Mouse (Mus musculus) cerebellum, postnatal 25 days (tissue): ENCODE results near the gene Mob3b.

Experiments
- DNase-seq, 2 experiments: peaks; one replicate each; pipeline ENCODE4 v3.0.0; 2021; ENCODE audit warnings: mixed read lengths in 2 of 2

Gene Mob3b

DNA sequence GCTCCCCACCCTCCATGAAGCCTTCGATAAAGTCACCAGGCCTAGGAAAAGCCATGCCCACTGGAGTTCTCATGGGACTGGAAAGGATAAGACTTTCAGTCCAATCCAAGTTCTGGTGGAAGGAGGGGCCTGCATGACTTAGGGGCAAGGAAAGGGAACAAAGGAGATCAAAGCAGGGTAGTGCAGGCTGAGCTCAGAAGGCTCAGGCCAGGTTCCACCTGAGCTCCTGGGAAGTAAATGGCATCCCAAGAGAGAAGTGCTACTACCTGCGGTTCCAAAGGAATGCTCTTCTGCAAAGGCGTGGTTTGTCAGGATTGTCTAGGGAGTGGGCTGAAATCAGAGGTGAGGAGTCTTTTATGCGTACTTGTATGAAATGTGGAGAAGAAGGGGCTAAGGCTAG lies 44.8 kb downstream of the Mob3b start:
- DNase-seq = no peak

DNA sequence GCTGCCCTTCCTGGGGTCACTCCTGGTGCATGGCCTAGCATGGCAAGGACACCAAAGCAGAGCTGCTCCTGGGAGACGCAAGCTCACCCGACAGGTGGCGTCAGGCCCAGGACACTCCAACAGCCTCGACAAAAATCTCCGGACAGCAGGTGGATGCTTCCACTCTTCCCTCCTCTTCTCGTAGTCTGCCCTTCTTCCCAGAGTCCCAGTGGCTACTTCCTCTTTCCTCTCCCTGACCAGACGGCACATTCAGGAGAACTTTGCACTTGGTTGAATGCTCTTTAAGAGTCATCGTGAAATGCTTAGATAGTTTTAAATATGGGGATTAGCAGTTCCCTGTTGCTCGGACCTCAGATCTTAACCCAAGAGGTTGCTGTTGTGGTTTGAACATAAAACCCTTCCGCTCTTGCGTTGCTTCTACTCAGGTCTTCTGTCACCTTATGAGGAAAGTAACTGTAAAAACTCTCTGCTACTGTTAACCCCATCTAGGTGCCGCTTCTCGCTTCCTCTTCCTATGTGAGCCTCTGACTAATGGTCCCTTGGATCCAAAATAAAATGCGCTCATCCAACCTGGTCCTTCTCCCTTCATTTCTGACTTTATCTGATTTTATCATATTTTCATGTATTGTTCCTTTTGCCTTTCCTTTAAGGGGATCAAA lies 52.0 kb downstream of the Mob3b start:
- DNase-seq = no peak

DNA sequence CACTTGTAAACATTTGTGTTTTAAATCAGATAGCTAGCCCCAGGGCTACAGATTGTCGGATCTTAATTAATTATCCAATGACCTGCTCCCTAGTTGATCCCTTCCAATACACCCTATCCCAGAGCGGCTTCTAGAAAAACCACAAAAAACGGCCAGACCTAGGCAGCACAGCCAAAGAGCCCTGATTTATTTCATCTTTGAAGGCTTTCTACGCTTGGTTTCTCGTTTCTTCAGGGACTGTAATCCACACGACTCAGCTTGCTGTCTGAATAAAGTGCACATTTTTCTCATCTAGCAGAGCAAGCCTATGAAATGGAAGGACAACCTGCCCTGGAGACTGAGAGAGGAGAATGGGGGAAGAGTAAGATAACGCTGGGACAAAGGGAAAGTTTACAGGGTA lies 56.1 kb downstream of the Mob3b start:
- DNase-seq = no peak

DNA sequence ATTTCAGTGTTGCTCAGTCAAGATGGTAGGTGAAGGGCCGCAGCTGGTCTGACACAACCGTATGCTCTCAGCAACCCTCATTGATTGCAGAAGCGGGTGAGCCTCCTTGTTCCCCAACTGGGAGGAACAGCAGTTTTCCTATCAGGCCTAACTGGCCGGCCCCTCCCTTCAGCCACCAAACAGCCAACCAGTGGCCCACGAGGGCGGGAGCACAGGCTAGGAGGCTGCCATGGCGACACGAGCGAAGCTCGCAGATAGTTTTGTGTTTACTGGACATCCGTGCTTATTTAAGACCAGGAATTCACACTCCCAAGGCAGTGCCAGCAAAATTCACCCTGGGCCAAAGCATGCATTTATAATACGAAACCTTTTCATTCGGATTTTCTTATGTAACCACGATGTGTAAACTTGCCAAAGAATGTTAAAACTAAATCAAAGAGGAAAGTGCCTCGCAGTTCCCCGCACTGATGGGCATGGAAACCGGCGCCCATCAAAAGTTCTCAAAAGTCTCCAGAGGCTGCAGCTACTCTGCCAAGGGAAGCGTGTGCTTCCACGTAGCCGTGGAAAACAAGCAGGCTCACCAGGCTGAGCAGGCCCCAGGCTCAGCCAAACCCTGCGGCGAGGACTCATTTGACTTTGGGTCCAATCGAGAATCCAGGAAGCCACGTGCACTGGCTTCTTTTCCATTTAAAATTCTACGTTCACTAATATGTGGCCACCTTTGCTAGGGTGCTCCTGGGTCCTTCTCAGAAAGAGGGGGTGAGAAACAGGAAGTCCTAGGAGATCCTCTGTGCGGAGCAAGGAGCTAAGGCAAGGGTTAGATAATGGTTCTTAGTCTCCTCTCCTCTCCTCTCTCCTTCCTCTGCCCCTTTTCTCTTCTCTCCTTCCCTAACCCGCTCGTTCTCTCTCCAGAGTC lies 57.2 kb downstream of the Mob3b start:
- peak; percentile 65 to 76 for DNase-seq

DNA sequence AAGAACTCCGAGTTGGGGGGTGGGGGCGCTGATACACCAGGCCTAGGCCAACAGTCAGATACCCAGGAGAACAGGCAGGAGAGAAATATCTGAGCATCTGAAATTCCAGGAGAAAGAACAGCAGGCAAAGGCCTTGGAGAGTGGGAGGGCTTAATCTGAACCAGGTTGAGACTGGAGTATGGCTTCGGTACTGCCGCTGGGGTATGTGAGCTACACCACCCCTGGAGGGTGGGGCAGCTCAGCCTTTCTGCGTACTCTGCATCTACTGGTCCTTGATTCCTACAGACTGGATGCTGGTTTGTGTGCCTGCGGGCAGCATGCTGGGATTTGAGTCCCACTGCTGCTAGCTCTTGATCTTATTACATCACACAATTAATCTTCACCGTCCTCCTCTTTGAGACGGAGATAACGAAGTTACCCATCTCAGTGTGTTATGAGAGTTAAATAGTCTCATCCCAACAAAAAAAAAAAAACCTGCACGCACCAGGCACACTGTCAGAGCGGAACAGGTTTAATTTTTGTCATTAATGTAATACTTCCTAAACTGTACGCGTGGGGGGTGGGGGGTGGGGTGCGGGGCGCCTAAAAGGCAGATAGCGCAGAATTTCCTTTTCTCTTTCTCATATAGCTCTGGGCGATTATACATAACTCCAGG lies 57.9 kb downstream of the Mob3b start:
- DNase-seq = peak in 1 of 2 experiments; percentile 16

DNA sequence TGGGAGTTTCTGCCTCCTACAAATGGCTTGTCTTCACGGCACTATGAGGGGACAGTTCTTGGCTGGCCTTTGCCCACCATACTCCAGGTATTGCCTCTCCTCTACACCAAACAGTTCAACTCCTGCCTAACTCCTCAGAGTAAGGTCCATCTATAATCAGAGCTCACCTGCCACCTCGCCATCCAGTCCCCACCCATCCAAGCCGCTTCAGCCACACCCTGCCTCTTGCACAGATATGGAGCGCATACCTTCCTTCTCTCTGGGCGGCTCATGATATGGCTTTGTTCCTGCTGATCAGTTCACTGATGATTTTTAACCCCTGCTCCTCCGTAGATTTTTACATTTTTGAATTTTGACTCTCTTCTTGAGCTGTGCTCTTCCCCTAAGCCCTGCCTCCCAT lies 58.7 kb downstream of the Mob3b start:
- DNase-seq = no peak

DNA sequence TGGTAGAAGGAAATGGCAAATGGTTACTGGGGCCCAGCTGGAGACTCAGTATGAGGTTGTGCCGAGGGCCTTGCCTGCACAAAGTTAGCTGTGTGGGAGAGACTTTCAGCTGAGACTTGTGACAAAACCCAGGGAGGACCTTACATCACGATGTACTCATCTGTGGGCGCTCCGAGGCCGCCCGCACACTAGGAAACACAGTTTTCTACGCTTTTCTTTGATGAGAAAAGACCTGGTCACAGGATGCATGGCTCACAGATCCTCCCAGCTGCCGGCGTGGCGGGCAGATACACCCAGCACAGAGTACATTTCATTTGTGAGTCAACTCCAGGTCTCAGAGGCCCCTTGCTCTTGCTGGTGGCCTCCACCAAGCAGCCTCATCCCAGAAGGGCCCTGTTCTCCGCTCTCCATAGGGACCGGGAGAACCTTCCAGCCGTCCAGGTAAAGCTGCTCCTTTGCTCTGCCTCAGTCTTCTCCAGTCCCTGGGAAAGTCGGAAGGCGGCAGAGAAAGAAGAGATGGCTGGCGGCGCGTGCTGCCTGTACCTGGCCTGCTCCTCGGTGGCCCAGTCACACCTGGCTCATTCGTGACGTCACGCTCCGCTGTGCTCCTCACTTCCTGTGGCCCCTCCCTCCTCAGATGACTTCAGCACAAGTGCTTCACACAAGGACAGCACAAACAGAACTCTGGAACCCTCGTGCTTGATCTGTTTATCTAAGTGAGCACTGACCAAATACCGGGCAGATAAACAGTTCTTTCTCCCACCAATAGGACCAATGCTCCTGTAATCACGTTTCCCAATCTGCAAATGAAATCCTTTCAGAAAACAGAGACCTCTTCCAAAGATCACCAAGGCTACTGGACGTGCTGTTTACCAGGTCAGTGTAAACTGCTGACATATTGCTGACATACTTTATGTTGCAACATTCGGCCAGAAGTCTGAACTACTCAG lies 60.8 kb downstream of the Mob3b start:
- no peak for DNase-seq

DNA sequence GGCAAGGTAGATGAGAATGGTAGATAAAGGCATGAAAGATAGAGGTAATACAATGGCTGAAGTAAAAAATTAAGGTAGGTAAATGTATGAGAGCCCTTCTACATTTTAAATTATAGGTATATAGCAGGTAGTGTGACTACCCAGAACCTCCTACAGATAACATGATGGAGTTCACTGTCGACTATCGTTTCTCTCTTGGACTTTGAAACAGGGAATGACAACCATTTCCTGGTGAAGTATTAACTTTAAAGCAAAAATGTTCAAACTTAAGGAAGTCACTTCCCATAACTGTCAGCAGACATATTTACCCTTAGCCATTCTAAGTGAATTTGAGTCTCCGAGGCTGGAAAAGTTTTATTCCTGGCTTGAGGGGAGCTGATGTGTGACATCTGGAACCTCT lies 64.8 kb downstream of the Mob3b start:
- DNase-seq = no peak

DNA sequence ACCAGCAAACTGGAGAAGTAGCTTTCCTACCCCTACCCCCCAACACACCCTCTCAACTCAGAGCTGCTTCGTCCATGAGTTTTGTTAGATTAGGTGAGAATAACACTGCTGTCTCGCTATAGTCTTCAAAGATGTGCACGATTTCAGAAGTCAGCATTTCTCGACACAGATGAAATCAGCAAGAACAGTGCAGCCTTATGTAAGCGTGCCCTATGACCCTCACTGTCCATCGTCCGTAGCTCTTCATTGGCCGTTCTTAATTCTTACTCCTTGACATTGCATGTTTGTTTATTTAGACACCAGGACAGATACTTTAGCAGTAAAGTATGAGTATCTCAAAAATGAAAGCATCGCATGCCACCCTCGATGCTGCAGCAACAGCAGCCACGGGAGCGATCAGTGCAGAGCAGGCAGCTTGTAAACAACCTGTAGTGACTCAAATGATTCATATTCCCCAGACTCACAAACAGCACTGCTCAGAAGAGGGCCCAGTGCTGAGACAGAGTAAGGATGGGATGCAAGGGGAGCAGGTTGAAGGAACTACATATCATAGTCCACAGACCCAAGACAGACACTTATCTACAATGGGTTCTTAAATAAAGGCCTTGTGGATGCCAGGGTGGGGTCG lies 66.0 kb downstream of the Mob3b start:
- DNase-seq = no peak

DNA sequence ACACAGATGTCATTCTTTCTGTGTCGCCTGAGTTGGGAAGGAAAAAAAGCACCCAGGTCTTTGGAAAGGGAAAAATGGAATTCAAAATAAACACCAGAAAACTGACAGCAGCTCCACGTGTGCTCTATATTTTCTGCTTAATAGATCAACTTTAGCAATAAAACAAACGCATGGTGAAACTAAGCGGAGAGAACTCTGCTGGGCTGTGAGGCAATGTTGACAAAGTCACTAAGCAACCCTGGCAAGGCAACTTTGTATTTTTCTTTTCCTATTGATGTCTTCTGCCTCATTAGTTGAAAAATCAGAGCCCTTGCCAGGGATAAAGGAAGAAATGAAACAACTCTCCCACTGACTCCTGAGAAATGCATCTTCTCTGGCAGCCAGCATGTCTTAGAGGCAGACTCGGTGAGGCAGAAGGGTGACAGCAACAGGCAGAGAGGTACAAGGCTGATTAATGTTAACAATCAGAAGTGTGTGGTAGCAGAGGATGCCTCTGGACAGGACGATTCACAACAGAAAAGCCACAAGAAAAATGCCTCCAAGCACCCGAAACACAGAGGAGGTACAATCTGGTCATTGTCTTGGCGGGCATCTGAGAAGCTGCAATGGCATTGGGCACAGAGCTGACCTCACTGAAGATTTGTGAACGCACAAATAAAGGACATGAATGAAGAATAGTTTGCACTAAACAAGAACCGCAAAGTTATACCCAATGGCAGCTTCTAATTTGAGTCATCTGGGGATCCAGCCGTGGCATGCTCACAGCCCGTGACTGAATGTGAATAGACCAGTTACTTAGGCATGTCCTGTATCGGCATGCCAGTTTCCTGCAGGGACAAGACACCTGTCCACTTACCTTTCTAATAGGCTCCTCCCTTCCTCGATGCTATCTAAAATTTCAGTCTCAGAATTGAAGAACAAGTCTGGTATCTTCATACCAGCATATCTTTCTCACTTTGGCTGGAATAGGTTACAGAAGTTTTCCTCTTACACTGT lies 67.7 kb downstream of the Mob3b start:
- DNase-seq = no peak

DNA sequence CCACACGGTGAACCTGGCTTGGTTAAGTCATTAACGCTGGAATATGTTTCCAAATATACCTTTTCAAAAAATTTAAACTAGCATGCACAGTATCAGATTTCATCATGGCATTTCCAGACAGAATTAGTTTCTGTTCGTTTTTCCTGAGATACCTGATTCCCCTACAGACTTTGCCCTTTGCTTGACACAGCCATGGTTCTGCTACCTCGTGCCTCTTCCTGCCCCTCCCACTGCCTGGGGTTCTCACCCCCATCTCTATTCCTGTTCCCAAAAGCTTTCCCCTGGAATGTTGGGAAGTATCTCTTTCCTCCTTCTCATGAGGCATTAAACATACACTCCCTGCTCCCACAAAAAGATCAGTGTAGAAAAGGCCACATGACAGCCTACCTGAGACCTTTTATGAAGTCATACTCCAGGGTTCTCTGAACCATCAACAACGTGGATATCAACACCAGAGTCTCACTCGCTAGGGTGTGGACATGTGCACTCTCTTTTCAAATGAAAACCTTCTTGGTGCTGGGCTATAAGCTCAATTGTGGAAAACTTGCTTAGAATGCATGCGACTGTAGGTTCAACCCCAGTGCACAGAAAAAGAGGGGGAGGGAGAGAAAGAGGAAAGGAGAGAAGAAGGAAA lies 71.1 kb downstream of the Mob3b start:
- DNase-seq = no peak

DNA sequence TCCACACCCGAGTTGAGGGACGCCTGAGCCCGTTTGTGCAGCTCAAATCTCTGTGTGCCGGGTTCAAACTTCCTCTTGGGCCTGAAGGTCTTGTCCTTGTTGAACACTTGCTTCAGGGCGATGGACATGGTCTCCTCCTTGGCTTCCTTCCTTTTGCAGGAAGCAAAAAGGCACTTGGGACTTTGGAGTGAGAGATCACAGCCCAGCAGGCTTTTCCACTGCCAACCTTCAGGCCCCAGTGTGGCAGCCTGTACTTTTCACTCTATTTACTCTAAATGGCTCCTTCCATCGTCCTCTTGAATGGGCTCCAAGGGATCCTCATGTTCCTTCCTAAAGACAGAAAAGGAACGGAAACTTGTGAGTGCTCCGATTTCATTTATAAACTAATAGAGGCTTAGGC lies 73.2 kb downstream of the Mob3b start:
- DNase-seq = no peak

DNA sequence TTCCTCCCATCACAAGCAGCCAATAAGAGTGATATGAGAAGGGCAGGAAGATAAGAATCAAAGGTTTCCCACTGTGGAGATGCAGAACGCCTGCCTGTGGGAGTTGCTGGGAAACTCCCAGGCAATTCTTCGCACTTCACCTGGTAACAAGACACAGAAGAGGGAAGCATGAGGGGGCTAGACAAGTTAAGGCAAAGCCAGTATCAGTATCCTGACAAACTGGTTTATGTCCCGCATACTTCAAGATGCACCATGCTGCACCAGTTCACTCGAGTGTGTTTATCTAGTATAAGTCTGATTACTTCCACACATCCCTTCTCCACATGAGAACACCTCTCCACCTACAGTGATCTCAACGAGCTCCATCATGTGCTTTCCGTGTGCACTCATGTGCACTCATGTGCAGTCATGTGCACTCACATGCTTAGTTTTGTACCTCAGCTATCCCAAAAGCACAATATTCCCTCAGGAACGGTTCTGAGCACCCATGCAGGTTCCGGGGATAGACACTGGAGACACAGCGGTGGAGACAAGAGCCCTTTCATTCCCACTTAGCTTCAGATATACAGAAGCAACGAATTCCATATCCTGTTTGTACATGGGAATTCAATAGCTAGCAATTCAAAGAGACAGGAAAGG lies 74.7 kb downstream of the Mob3b start:
- DNase-seq = no peak

DNA sequence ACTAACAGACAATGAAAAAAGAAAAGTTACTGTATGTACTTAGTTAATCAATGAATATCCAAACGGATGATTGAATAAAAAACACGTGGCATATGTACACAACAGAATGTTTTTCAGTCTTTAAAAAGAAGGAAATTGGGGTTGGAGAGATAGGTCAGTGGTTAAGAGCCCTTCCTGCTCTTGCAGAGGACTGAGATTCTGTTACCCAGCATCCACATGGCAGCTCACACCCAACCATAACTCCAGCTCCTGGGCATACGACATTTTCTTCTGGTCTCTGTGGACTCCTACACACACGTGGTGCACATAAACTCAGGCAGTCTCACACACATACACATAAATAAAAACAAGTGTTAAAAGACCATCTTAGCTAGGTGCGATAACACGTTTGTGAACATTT lies 77.0 kb downstream of the Mob3b start:
- DNase-seq = no peak

DNA sequence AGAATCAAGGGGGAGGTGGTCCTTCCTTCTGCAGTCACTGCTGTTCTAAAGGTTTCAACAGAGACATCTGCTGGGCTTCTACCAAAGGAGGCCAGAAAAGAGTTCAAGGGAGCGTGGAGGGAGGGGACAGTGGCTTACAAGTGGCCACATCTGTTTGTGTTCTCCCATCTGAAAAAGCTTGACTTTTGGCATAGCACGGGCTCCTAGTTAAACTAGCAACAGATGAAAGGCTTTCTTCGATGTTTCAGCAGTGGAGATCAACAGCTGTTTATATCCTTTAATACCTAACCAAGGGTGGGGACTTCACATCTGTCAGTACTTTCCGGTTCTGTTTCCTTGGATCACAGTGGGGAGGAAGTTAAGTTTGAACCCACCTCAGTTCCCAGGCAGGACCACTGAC lies 88.5 kb downstream of the Mob3b start:
- no peak for DNase-seq

DNA sequence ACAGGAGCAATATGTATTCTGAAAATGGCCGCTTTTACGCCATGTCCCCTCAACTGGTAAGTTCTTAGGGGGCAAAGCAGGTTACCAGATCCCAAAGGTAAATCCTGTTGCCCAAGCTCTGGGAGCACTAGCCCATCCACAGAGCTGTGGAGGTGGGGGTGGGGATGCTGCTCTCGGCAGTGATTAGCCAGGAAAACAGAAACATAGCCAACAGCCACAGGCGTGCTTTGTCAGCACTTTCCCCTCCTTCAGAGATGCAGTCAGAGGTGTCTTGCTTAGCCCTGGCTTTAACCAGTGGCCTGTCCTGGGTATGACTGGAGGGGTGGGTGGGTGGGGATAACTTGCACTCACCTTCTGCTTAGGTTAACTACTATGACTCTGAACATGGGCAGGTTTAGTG lies 91.1 kb downstream of the Mob3b start:
- no peak for DNase-seq

DNA sequence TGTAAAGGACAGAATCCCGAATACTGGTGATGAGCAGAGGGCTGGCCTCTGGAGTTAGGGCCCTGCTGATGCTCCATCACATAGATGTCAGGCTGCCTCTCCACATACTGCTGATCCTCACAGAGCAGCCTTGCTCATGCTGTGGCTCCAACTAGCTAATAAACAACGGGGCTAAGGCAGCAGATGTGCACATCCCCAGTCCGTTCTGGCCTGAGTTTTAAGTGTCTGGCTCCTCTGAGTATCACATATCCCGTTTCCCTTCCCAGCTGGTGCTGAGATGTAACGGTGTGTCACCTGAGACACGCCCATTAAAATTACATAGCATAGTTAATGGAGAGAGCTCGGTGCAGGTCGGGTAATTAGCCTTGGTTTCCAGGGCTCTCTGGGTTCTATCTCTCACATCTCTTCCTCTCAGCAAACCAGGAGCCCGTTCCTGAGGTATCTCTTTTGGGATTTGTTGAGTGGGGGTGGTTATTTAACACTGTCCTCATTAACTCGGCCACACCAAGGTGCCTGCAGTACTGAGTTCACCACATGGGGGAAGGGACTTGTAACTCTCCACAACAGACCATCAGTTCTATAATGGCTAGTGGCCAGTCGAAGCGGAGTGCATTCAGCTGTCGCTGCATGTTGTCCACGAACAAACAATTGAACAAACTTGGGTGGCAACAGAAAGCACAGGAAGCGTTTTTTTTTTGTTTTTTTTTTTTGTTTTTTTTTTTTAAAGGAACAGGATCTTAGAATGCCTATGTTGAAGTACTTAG lies 92.0 kb downstream of the Mob3b start:
- peak in 1 of 2 experiments; percentile 13 for DNase-seq

DNA sequence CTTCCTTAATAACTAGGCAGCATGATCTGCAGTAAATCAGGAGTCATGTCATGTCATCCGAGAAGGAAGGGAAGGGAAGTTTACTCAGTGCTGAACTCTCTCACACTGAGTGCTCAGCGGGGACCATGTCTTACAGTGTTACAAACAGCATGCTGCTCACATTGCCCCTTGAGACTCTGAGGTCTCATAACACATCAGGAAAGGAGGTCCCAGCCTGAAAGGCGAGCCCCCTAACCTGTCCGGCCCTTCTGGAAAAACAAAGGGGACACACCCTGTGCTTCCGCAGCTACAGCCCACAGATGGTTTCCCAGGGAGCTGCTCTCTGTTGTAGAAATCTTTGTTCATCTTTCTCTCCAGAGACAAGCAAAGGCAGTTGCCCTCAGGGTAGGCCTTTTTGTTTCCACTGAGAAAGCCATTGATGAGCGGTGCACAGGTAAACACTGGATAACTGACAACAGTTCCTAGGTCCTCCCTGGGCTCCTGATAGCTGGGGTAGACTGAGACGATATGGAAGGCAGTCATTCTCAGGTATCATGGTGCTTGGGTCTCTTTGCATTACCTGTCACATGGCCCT lies 94.1 kb downstream of the Mob3b start:
- DNase-seq = no peak

DNA sequence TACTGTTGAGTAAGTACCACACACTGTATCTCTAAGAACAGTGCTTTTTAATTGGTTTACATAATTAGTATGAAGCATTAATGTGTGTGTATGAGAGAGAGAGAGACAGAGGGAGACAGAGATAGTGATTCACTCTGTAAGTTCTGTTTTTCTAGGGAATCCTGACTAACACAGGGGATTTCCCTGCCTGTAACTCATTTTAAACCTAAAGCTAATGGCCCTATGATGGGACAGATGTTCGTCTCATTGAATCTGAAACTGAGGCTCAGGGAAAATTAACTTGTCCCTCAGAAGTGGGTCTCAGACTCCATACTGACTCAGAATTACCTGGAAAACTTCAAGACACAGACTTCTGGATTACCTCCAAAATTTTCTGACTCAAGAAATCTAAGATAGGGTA lies 96.3 kb downstream of the Mob3b start:
- DNase-seq = no peak
